Mouse (Mus musculus) liver, adult 2 months (tissue): ENCODE results near the gene Cd160. TPM values are rescaled to one million over a fixed set of nuclear protein-coding genes. Genes with fewer than 3 reads are reported as not detected.

ENCODE experiments used
- DNase-seq: peaks from one replicate; pipeline ENCODE4 v3.0.0-alpha.2; 2011; ENCODE audit warnings: low read depth, low spot score; ENCODE audit errors: extremely low read depth
- H3K27ac ChIP-seq: fragments of 200-500 bp; replicated peaks from 2 replicates; pipeline ENCODE4 v1.5.1; 2012; ENCODE audit warnings: low read depth, mild to moderate bottlenecking, control low read depth, inconsistent platforms, low read length; ENCODE audit not compliant: insufficient read depth
- H3K27me3 ChIP-seq: fragments of 200-500 bp; 2 replicates; pipeline ENCODE4 v1.6.1; 2012; ENCODE audit warnings: mild to moderate bottlenecking, moderate library complexity, low read length, inconsistent platforms; ENCODE audit not compliant: control insufficient read depth, insufficient read depth
- H3K36me3 ChIP-seq: fragments of 200-500 bp; 2 replicates; pipeline ENCODE4 v1.6.1; 2012; ENCODE audit warnings: low read length, inconsistent platforms; ENCODE audit not compliant: control insufficient read depth, insufficient read depth
- H3K4me1 ChIP-seq: fragments of 200-500 bp; 2 replicates; pipeline ENCODE4 v1.6.1; 2011; ENCODE audit warnings: low read length; ENCODE audit not compliant: control insufficient read depth, insufficient read depth
- H3K4me3 ChIP-seq: fragments of 200-500 bp; 2 replicates; pipeline ENCODE4 v1.5.1; 2011; ENCODE audit warnings: low read depth, mild to moderate bottlenecking, control low read depth, low read length, moderate library complexity; ENCODE audit not compliant: insufficient read depth
- H3K79me2 ChIP-seq: fragments of 200-500 bp; 2 replicates; pipeline ENCODE4 v1.6.1; 2012; ENCODE audit warnings: inconsistent platforms, mild to moderate bottlenecking, low read length, moderate library complexity; ENCODE audit not compliant: control insufficient read depth, insufficient read depth
- H3K9ac ChIP-seq: fragments of 200-500 bp; 2 replicates; pipeline ENCODE4 v1.6.1; 2012; ENCODE audit warnings: low read depth, mild to moderate bottlenecking, control low read depth, inconsistent platforms, low read length
- CTCF ChIP-seq: fragments of 200-500 bp; IDR thresholded peaks from 2 replicates; pipeline ENCODE4 v1.5.1; 2011; ENCODE audit warnings: low read depth, low read length, control low read depth
- POLR2A ChIP-seq: fragments of 200-500 bp; IDR thresholded peaks from 2 replicates; pipeline ENCODE4 v1.6.1; 2011; ENCODE audit warnings: low read length, control low read depth; ENCODE audit not compliant: insufficient read depth; ENCODE audit errors: extremely low read depth
- WGBS: fragments of 180-500 bp; shearing (Covaris S2); methylation state at CpG from one replicate; pipeline ENCODE4 v1.1.7; 2018; 5-methylcytosine and 5-hydroxymethylcytosine counted together
- polyA plus RNA-seq: library from polyadenylated mRNA; depleted of rRNA; stranded (reverse); fragments of >200 nt; gene quantifications from 2 replicates; pipeline ENCODE4 v1.2.3, GENCODE M21; 2012; rRNA removed
- total RNA-seq: library from RNA; depleted of rRNA; stranded (reverse); fragments of >200 nt; gene quantifications from 2 replicates; pipeline ENCODE4 v1.2.3, GENCODE M21; 2014; rRNA removed

Gene Cd160
- total and polyA plus RNA-seq, 2 experiments = 0.22 to 0.37 TPM

DNA sequence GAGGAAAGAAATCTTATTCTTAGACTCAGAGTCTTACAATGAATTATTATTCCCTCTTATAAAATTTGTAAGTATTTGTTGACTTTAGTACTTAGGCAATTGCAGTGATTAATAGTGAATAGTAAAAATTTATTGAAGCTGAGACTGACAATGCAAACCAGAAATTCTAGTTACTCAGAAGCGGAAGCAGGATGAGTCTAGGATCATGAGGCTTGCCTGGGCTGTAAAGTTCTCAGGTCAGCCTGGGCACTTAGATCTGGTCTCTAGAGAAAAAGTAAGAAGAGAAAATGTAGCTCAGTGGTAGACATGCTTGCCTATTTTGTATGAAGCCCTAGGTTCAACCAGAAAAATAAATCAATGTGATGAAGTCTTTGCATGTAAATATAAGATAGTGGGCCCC, 73.2 kb downstream of the Cd160 start:
- Histone ChIP-seq H3K79me2 (no peaks in the 10 kb centered on the region; the same call in 1 of the 2 replicates), H3K27ac (no peak overlapping the region), H3K36me3 (peaks cover 7% of the 10 kb centered on the region; the same call in 1 of the 2 replicates), H3K9ac (no peak overlapping the region), H3K4me1 (peaks cover 2% of the 10 kb centered on the region; the same call in 1 of the 2 replicates), H3K4me3 (no peak overlapping the region), H3K27me3 (no peaks in the 10 kb centered on the region)
- TF ChIP-seq POLR2A (no peak), CTCF (no peak)
- no peak for DNase-seq
- WGBS = 98% methylated on average over 1 of the region's 1 CpGs

Other genes with a start within 250 kb of the Cd160 start
- 5.7 and 8.2 TPM in 2 replicates for gene Polr3gl, start 235.2 kb downstream of the Cd160 start, total RNA-seq
- 7.0 and 7.7 TPM in 2 replicates for gene Polr3gl, start 235.2 kb downstream of the Cd160 start, polyA plus RNA-seq
- gene Ankrd34a, start 232.7 kb downstream of the Cd160 start, total RNA-seq = 0.07 TPM in 1 of 2 replicates, not detected in the other
- gene Ankrd34a, start 232.7 kb downstream of the Cd160 start, polyA plus RNA-seq = 0.05 and 0.07 TPM in 2 replicates
- 3.0 and 3.1 TPM in 2 replicates for gene Lix1l, start 228.2 kb downstream of the Cd160 start, total RNA-seq
- gene Lix1l, start 228.2 kb downstream of the Cd160 start, polyA plus RNA-seq = 2.5 and 3.3 TPM in 2 replicates
- gene Rbm8a, start 199.4 kb downstream of the Cd160 start, total RNA-seq = 11.9 and 12.2 TPM in 2 replicates
- gene Rbm8a, start 199.4 kb downstream of the Cd160 start, polyA plus RNA-seq = 6.3 and 7.0 TPM in 2 replicates
- gene Pex11b, start 194.0 kb downstream of the Cd160 start, total RNA-seq = 27.1 and 31.4 TPM in 2 replicates
- 33.8 and 40.8 TPM in 2 replicates for gene Pex11b, start 194.0 kb downstream of the Cd160 start, polyA plus RNA-seq
- gene Gm42957, start 193.9 kb downstream of the Cd160 start, total RNA-seq = 0.13 and 0.28 TPM in 2 replicates
- not detected in 2 replicates for gene Gm42957, start 193.9 kb downstream of the Cd160 start, polyA plus RNA-seq
- 0.18 and 0.27 TPM in 2 replicates for gene Itga10, start 183.8 kb downstream of the Cd160 start, total RNA-seq
- gene Itga10, start 183.8 kb downstream of the Cd160 start, polyA plus RNA-seq = 0.30 and 0.57 TPM in 2 replicates
- under 0.01 TPM in 1 of 2 replicates, not detected in the other for gene Ankrd35, start 159.2 kb downstream of the Cd160 start, total RNA-seq
- gene Ankrd35, start 159.2 kb downstream of the Cd160 start, polyA plus RNA-seq = 0.07 TPM in 1 of 2 replicates, not detected in the other
- gene Pias3, start 133.0 kb downstream of the Cd160 start, total RNA-seq = 1.7 and 2.6 TPM in 2 replicates
- gene Pias3, start 133.0 kb downstream of the Cd160 start, polyA plus RNA-seq = 7.3 and 8.1 TPM in 2 replicates
- 0.20 and 0.28 TPM in 2 replicates for gene Nudt17, start 120.8 kb downstream of the Cd160 start, total RNA-seq
- 0.16 and 0.69 TPM in 2 replicates for gene Nudt17, start 120.8 kb downstream of the Cd160 start, polyA plus RNA-seq
- gene Polr3c, start 101.7 kb downstream of the Cd160 start, total RNA-seq = 6.5 and 10.0 TPM in 2 replicates
- gene Polr3c, start 101.7 kb downstream of the Cd160 start, polyA plus RNA-seq = 16.2 and 19.1 TPM in 2 replicates
- 30.5 and 33.6 TPM in 2 replicates for gene Rnf115, start 101.7 kb downstream of the Cd160 start, total RNA-seq
- gene Rnf115, start 101.7 kb downstream of the Cd160 start, polyA plus RNA-seq = 12.7 and 12.9 TPM in 2 replicates
- 48.5 and 60.4 TPM in 2 replicates for gene Pdzk1, start 67 bp downstream of the Cd160 start, total RNA-seq
- 20.1 and 22.7 TPM in 2 replicates for gene Pdzk1, start 67 bp downstream of the Cd160 start, polyA plus RNA-seq
- 0.55 and 0.87 TPM in 2 replicates for gene Gja5, start 75.3 kb upstream of the Cd160 start, total RNA-seq
- gene Gja5, start 75.3 kb upstream of the Cd160 start, polyA plus RNA-seq = 0.51 and 0.82 TPM in 2 replicates
- gene Gpr89, start 76.0 kb upstream of the Cd160 start, total RNA-seq = 18.7 and 20.4 TPM in 2 replicates
- gene Gpr89, start 76.0 kb upstream of the Cd160 start, polyA plus RNA-seq = 25.5 and 26.5 TPM in 2 replicates
- not detected in 2 replicates for gene Gja8, start 96.7 kb upstream of the Cd160 start, total RNA-seq
- not detected in 2 replicates for gene Gja8, start 96.7 kb upstream of the Cd160 start, polyA plus RNA-seq